Mouse (Mus musculus) cerebellum, adult 11-12 months (tissue): ENCODE measurements at regions not wholly inside any gene's neighbourhood (a gene's known extent, or its start where the extent isn't known, plus 50 kb on each side); places are given as distances from the start of the nearest gene placed in this dataset.
"Not testable (repeated sequence)": the region's sequence is repeated elsewhere in the genome, so short reads cannot be mapped to it uniquely, and the experiment has no call there.

Source experiments
- DNase-seq: peaks from one replicate; pipeline ENCODE4 v3.0.0; 2022

DNA sequence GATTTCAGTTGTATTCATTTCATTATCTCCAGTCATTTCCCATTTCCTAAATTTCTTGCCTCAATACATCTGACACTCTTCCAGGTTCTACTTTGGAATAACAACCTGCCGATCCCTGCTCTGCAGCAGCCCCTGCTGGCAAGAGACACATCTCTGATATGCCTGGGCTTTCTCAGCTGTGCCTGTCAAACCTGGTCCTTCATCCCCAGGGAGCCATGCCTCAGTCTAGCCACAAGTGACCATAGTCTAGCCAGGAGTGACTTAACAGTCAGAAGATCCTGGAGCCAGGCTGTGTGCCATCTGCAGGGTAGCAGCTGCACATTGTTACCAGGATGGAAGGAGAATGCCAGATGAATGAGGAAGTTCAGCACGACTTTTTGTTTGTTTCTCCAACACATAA lies 833.2 kb downstream of the Diaph3 start:
- DNase-seq, result no peak

- no peak for DNase-seq
These were observed 839.4 kb downstream of the Diaph3 start for GRCm38 (mm10) chr14:86301666-86302065.

- DNase-seq, result no peak
These were observed 840.2 kb downstream of the Diaph3 start for GRCm38 (mm10) chr14:86300811-86301210.

GRCm38 (mm10) chr14:86297991-86298390 lies 843.0 kb downstream of the Diaph3 start:
- no peak for DNase-seq

GRCm38 (mm10) chr14:86294606-86295005 lies 846.4 kb downstream of the Diaph3 start:
- not testable (repeated sequence) for DNase-seq

DNA sequence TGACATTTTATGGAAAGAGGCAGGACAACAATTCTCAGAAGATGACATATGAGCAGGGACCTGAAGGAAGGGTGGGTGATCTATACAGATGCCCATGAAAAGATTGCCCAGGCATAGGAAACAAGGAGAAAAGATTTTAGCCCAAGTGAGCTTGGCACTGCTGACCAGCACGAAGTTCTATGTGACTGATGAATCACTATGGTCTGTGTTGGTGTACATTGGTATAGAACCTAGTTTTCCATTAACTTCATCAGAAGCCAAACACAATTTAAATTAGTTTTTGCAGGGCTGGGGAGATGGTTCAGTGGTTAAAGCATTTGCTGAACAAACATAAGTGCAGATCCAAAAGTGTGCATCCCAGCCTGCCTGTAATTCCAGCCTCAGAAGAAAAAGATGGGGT lies 847.2 kb downstream of the Diaph3 start:
- no peak for DNase-seq

GRCm38 (mm10) chr14:86293371-86293770 lies 847.7 kb downstream of the Diaph3 start:
- no peak for DNase-seq

DNA sequence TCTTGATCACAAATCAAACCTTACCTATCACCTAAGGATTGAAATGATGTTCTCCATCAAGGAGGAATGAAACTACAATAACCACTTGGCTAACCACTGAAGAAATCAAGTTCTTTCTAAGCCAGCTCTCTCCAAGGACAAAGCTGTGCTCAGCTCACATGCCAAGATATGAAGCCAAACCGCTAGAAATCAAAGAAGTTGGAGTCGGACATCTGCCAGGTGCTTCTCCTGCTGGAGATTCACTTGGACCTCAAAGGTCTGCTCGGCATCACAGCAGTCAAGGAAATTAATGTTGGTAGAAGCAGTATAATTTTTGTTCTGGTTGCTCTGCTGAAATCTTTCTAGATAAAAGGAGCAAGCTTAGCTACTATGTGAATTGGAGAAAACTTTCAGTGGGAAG lies 850.5 kb downstream of the Diaph3 start:
- no peak for DNase-seq

DNA sequence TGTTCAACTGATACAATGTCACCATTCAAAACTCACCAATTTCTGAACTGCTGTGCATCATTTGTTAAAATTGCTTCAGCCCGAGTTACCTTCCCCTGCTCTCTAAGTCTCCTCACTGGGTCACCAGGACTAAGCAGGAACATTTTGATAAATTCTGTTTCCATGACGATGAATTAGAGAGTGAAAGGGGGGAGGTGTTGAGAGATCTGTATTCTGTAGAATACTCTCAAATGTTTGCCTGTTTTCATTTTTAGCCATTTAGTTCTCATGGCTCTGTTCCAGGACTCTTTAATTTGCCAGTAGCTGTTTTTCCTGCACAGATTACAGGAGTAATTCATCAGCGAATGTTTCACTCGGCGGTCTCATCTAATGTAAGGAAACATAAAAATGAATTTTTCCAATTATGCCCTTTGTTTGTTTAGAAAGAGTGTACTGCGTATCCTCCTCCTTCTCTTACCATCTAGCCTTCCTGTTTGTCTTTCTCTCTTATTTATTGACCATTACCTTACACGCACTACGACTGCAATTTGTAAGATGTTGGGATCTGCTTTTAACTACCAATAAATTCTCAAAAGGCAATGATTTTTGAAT lies 879.3 kb downstream of the Diaph3 start:
- no peak for DNase-seq

DNA sequence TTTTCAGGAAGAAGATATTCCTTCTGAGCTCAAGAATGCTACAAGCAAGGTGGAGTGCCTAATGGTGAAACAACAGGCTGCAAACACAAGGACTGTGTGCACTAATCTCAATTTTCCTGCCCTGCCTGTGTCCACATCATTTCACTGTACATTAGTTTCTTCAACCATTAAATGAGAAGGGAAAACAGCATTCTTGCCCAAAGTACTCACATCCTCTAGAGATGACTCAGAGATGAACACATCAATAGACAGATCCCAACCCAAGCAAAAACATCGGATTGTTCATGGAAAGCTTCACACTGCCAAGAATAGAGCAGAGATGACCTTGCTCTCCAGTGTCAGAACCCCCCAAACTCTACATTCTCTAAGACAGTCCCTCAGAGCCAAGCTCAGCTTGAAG lies 886.8 kb downstream of the Diaph3 start:
- no peak for DNase-seq

DNA sequence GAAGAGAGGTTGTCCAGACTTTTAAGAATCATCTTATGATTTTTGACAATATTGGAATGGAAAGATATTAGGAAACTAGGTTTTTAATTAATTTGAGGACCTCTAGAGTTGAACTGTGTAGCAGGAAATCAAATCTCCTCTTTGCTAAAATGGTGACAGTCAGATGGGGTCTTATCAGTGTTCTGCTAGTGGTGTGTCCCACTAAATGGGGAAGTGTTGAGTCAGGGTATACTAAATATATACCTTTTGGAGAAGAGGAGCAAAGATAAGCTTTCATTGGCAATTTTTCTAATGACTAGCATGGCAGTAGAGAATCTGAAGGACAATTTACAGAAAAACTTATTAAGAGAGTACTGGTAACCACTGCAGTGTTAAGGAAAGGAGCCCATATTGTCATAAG lies 889.4 kb downstream of the Diaph3 start:
- DNase-seq, result no peak

DNA sequence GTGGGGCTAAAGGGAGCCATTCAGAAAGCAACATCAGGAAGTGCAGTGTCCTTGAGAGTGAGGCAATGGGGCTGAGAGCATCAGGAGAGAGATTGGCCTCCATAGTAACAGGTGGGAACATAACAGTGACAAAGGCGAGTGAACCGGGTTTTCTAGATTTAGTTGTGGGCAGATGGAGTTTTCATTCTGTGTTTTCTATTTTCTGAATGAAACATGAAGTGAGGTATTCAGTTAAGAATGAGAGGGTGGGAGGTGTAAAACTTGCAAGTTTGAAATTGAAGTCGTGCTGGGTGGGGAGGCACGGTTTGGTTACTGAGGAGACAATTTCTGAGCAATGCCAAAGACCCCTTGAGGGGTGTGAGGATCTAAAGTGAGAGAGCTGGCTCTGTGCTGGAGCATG lies 893.3 kb downstream of the Diaph3 start:
- DNase-seq, result no peak

DNA sequence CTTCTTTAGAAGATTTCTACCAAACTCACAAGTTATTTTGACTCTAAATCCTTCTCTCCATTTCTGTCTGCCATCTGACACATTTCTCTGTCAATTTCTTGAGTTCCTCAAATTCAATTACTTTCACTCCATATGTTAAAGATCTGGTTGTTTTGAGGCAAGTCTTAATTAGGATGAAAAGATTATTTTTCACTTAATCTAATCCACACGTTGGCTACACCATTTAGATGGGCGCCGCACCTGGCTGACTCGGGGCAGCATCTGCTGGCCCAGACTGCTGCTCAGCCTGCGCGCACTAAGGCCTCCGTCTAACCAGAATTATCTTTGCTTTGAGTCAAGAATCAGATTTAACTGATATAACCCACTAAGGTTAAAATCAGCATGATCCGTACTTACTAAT lies 894.3 kb downstream of the Diaph3 start:
- DNase-seq, result no peak

- DNase-seq, result no peak
These were observed 897.4 kb downstream of the Diaph3 start for GRCm38 (mm10) chr14:86243662-86244061.

GRCm38 (mm10) chr14:86242836-86243235 lies 898.2 kb downstream of the Diaph3 start:
- no peak for DNase-seq

DNA sequence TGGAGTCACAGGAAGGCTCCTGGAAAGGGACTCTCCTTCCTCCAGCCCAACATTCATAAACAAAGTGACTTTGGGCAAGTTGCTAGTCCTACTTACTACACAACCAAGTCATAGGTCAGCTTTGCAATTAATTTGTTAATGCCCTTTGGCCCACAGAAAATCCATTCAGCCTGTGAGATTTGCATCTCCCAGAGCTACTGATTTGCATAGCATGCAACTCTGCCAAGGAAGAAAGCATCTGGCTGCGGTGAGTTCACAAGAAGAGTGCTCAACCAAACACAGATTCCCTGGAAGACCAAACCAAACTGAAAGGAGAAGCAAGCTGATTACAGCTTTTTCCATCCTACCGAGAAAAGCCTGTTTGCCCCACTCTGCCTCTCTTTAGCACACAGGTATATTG lies 901.9 kb downstream of the Diaph3 start:
- no peak for DNase-seq

DNA sequence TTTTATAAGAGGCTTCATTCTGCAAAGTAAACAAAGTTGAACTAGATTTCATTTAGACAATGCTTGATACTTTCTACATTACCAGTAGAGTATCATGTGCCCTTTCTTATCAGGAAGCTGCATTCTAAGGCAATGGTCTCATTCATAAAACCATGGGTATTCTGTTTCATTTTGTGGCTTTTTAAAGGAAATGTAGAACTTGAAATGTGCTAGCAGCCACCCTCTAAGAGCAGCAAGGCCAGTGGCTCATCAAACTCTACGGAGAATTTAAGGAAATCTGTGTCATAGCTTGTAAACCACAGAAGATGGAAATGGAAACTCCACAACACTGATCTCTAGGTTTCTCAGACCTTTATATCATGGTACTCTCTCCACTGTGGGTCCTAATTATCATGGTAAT lies 907.7 kb downstream of the Diaph3 start:
- no peak for DNase-seq

DNA sequence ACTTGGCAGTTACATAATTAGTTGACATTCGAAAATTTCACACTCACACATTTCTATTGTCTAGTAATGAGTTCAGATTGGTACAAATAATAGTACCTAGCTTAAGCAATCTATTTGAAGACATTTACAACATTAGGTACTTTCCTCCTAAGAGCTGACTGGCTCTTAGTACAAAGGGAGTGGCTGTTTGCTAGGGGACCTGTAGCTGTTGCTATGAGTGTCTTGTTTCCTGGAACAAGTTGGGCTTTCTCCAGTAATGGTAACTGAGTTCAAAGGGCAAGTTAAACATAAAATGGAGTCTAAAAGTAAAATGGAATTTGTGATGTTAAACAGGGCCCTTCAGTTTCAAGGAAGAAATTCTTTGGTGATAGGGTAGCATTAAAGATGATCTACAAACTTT lies 910.4 kb downstream of the Diaph3 start:
- DNase-seq, result no peak

DNA sequence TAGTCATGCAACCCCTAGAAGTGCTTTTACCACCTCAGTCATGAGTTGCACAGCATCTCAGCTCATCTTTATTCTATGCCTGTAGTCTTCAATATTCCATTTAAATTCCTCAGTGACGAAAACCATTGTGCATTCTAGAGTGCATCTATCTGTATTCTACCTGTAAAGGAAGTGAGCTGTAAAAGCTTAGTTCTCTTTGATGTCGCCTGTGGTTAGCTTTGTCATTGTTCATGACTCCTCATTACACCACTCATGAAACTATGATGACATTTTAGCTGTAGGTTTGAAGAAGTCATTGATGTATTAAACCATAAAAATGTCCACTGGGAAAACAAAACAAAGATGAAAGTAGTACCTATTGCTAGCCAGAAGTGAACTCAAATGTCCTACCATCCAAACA lies 911.3 kb downstream of the Diaph3 start:
- no peak for DNase-seq

DNA sequence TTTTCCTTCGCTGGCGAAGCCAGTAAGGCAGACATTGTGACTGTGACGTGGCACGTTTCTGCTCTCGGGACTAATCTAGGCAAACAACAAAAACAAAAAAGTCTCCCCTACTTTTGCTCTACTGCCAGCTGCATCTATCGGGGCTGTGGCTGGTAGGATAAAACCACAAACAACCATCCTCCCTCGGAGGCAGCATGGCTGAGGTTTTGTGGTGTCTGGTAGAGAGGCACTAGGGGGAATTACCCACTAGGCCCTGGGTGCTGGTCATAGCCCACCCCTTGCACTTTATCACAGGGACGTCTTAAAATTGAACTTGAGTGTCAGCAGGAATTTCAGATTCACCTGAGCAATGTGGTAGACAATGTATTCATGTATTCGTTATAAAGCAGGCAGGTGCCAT lies 925.3 kb downstream of the Diaph3 start:
- no peak for DNase-seq

GRCm38 (mm10) chr14:86211654-86212053 lies 929.4 kb downstream of the Diaph3 start:
- DNase-seq, result no peak

DNA sequence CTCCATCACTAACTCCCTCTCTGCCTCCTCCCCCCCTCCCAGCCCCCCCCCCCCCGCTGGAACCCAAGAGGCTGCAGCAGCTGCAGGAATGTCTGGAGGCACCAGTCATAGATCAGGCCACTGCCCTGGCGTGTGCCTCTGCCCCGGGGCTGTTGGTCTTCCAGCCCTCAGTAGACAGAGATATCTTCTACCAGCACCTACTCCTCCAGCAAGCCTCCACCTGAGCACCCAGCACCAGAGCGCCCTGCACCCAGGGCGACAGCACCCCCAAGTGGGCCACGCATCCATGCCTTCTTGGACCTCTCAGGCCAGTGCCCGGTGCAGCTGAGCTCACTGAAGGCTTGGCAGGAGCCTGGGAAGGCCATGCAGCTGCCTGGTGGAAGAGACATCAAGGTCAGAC lies 936.5 kb downstream of the Diaph3 start:
- DNase-seq, result no peak

- DNase-seq, result no peak
These were observed 943.2 kb downstream of the Diaph3 start for GRCm38 (mm10) chr14:86197864-86198263.

GRCm38 (mm10) chr14:86184663-86185381 lies 956.2 kb downstream of the Diaph3 start:
- no peak for DNase-seq

DNA sequence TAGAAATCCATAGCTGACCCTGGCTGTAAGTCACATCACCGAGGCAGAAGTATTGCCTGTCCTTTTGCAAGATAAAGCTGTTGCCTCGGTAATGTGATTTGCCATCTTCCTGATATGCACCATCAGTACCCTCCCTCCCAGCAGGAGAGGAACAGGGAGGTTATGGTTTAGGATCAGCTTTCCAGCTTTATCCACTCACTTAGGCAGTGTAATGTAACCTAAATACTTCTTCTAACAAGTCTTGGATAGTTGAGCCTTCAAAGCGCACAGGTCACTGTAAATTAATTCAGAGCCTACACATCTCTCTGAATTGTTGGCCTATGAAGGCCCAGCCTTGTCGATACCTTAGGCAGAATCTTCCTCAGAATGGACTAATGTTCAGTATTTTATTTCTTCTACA lies 962.5 kb downstream of the Diaph3 start:
- no peak for DNase-seq
